Mouse (Mus musculus): ENCODE measurements at regions not wholly inside any gene's neighbourhood (a gene's known extent, or its start where the extent isn't known, plus 50 kb on each side); places are given as distances from the start of the nearest gene placed in this dataset.

DNA sequence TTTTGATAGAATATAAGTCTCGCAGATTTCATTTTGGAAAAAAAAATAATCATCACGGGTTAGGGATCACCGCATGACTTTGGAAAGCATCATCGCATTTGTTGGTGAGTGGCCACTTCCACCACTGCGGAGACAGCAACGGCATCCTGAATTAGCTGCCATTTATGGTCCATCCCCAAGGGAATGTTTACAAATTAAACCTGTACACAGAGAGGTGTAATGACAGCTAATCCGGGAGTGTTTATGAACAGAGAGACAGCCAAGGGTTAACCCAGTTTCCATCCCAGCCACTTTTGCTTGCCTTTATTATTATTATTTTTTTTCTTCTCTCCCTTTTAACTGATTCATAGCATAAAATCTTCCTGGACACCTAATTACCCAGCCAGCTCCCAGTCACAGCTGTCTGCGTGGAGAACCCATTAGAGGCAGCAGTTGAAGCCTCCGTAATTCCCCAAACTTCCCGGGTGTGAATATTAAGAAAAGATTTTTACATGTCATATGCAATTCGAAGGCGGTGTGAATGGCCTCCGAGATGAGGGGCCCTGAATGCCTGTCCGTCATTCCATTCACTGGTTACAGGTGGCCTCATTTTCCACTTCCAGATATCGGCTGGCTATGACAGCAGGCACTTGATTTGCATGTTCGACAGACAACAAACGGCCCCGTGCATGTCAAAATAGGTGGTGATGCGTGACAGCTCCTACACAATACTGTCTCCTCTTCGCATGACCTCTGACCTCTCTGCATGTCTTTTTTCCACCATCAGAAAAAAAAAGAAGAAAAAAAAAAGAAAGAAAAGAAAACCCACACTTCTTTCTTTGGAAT lies 323.7 kb upstream of the Adamts16 start:
- 67% methylated on average over 20 of the region's 20 CpGs for WGBS (ENCODE audit: insufficient replicate concordance)
- Histone ChIP-seq H3K9me3 (replicated peaks; ENCODE audit: control insufficient read depth, low read length) (no peaks in the 10 kb centered on the region), H3K4me2 (ENCODE audit: low read depth, low read length) (no peak overlapping the region), H3K4me3 (ENCODE audit: low read depth, low read length) (no peak overlapping the region), H3K36me3 (ENCODE audit: control insufficient read depth, insufficient read depth) (no peaks in the 10 kb centered on the region), H3K4me1 (ENCODE audit: control insufficient read depth, low read depth, low read length) (no peaks in the 10 kb centered on the region), H3K27ac (ENCODE audit: low read length) (no peak overlapping the region), H3K9ac (ENCODE audit: low read depth, low read length) (no peak overlapping the region), H3K27me3 (ENCODE audit: control insufficient read depth, insufficient read depth, low read depth, low read length) (no peaks in the 10 kb centered on the region)
- no peak for ATAC-seq (ENCODE audit: low read depth)

- H3K27ac ChIP-seq (ENCODE audit: low read length), result no peak overlapping the region
- no peak overlapping the region for H3K4me3 ChIP-seq (ENCODE audit: low read depth, low read length)
- no peaks in the 10 kb centered on the region for H3K36me3 ChIP-seq (ENCODE audit: control insufficient read depth, insufficient read depth)
- no peak for ATAC-seq (ENCODE audit: low read depth)
- 73% methylated on average over 2 of the region's 2 CpGs for WGBS (ENCODE audit: insufficient replicate concordance)
- H3K4me2 ChIP-seq (ENCODE audit: low read depth, low read length), result no peak overlapping the region
- no peaks in the 10 kb centered on the region for H3K9me3 ChIP-seq (replicated peaks; ENCODE audit: control insufficient read depth, low read length)
- no peaks in the 10 kb centered on the region for H3K27me3 ChIP-seq (ENCODE audit: control insufficient read depth, insufficient read depth, low read depth, low read length)
- no peak overlapping the region for H3K9ac ChIP-seq (ENCODE audit: low read depth, low read length)
- no peaks in the 10 kb centered on the region for H3K4me1 ChIP-seq (ENCODE audit: control insufficient read depth, low read depth, low read length)
Observed at GRCm38 (mm10) chr13:71164012-71164411, 322.4 kb upstream of the Adamts16 start.

DNA sequence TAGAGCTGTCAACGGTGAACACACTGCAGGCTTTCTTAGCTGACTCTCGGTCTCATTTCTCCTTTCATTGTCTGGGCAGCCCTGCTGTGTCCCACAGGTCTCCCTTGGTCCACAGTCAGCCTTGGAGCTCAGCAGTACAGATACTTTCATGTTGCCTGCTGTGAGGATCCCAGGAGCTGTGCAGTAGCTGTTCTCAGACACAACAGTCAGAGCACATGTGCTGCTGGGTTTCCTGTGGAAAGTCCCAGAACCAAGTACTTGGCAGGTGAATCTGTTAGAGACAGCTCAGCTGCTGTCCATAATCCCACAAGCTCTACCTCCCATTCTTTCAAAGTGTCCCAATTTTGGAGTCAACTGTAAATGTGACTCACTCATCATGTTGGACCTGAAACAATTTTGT lies 321.3 kb upstream of the Adamts16 start:
- Histone ChIP-seq H3K4me3 (ENCODE audit: low read depth, low read length) (no peak overlapping the region), H3K36me3 (ENCODE audit: control insufficient read depth, insufficient read depth) (no peaks in the 10 kb centered on the region), H3K27me3 (ENCODE audit: control insufficient read depth, insufficient read depth, low read depth, low read length) (no peaks in the 10 kb centered on the region), H3K9ac (ENCODE audit: low read depth, low read length) (no peak overlapping the region), H3K9me3 (replicated peaks; ENCODE audit: control insufficient read depth, low read length) (no peaks in the 10 kb centered on the region), H3K27ac (ENCODE audit: low read length) (no peak overlapping the region), H3K4me1 (ENCODE audit: control insufficient read depth, low read depth, low read length) (no peaks in the 10 kb centered on the region), H3K4me2 (ENCODE audit: low read depth, low read length) (no peak overlapping the region)
- 75% methylated on average over 2 of the region's 2 CpGs for WGBS (ENCODE audit: insufficient replicate concordance)
- no peak for ATAC-seq (ENCODE audit: low read depth)

DNA sequence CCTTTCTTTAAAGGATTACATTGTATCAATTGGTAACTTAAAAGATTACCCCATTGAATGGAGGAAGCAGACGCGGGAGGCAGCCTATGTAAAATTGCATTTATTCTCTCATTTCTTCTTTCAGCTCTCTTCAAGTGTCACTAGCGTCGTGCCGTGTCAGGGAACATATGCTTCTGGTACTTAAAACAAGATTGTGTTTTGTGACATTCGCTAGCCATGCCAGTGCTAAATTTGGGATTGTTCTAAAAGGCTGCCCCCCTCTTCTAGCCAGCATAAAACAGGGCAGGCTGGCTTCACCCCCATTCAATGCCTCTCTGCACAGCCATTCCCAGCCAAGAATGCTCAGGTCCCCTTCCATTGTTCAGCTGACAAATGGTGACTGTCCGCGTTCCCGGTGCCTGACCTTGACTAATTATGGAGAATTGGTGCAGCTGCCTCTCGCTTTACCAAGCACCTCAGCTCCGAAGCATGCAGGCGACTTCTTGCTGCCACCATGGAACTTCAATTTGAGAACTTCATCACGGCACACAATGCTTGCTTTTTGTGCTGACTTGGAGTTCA lies 316.8 kb upstream of the Adamts16 start:
- no peak overlapping the region for H3K27ac ChIP-seq (ENCODE audit: low read length)
- no peak overlapping the region for H3K4me3 ChIP-seq (ENCODE audit: low read depth, low read length)
- H3K36me3 ChIP-seq (ENCODE audit: control insufficient read depth, insufficient read depth), result no peaks in the 10 kb centered on the region
- no peaks in the 10 kb centered on the region for H3K4me1 ChIP-seq (ENCODE audit: control insufficient read depth, low read depth, low read length)
- no peaks in the 10 kb centered on the region for H3K27me3 ChIP-seq (ENCODE audit: control insufficient read depth, insufficient read depth, low read depth, low read length)
- no peak overlapping the region for H3K4me2 ChIP-seq (ENCODE audit: low read depth, low read length)
- no peak overlapping the region for H3K9ac ChIP-seq (ENCODE audit: low read depth, low read length)
- ATAC-seq (ENCODE audit: low read depth), result no peak
- WGBS (ENCODE audit: insufficient replicate concordance), result 66% methylated on average over 13 of the region's 13 CpGs
- H3K9me3 ChIP-seq (replicated peaks; ENCODE audit: control insufficient read depth, low read length), result no peaks in the 10 kb centered on the region

GRCm38 (mm10) chr13:71157656-71158299 lies 316.2 kb upstream of the Adamts16 start:
- ATAC-seq (ENCODE audit: low read depth), result no peak
- no peaks in the 10 kb centered on the region for H3K4me1 ChIP-seq (ENCODE audit: control insufficient read depth, low read depth, low read length)
- H3K27ac ChIP-seq (ENCODE audit: low read length), result no peak overlapping the region
- H3K9me3 ChIP-seq (replicated peaks; ENCODE audit: control insufficient read depth, low read length), result no peaks in the 10 kb centered on the region
- H3K36me3 ChIP-seq (ENCODE audit: control insufficient read depth, insufficient read depth), result no peaks in the 10 kb centered on the region
- no peak overlapping the region for H3K9ac ChIP-seq (ENCODE audit: low read depth, low read length)
- 57% methylated on average over 14 of the region's 14 CpGs for WGBS (ENCODE audit: insufficient replicate concordance)
- no peak overlapping the region for H3K4me3 ChIP-seq (ENCODE audit: low read depth, low read length)
- H3K4me2 ChIP-seq (ENCODE audit: low read depth, low read length), result no peak overlapping the region
- H3K27me3 ChIP-seq (ENCODE audit: control insufficient read depth, insufficient read depth, low read depth, low read length), result no peaks in the 10 kb centered on the region

DNA sequence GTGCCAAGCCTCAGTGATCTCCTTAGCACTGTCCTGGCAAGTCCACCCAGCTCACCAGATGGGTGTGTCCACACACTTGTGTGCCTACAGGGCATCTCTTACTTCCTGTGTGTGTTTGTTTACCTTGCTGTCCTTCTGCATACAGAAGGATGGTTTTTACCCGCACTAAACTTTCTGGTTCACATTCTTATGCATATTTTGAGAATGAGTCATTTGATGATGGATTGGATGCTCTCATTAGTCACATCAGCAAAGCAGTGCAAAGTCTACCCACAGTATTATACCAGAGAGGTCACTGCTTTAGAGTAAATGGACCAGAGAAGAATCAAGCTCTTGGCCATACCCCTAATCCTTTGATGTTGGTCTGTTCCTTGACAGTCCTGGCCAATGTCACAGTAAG lies 308.5 kb upstream of the Adamts16 start:
- no peaks in the 10 kb centered on the region for H3K4me1 ChIP-seq (ENCODE audit: control insufficient read depth, low read depth, low read length)
- H3K4me3 ChIP-seq (ENCODE audit: low read depth, low read length), result no peak overlapping the region
- no peak for ATAC-seq (ENCODE audit: low read depth)
- no peak overlapping the region for H3K27ac ChIP-seq (ENCODE audit: low read length)
- 39% methylated on average over 1 of the region's 1 CpGs for WGBS (ENCODE audit: insufficient replicate concordance)
- H3K27me3 ChIP-seq (ENCODE audit: control insufficient read depth, insufficient read depth, low read depth, low read length), result no peaks in the 10 kb centered on the region
- no peak overlapping the region for H3K9ac ChIP-seq (ENCODE audit: low read depth, low read length)
- no peaks in the 10 kb centered on the region for H3K36me3 ChIP-seq (ENCODE audit: control insufficient read depth, insufficient read depth)
- no peaks in the 10 kb centered on the region for H3K9me3 ChIP-seq (replicated peaks; ENCODE audit: control insufficient read depth, low read length)
- H3K4me2 ChIP-seq (ENCODE audit: low read depth, low read length), result no peak overlapping the region

GRCm38 (mm10) chr13:71149303-71149696 lies 307.7 kb upstream of the Adamts16 start:
- H3K9me3 ChIP-seq (replicated peaks; ENCODE audit: control insufficient read depth, low read length), result no peaks in the 10 kb centered on the region
- ATAC-seq (ENCODE audit: low read depth), result no peak

DNA sequence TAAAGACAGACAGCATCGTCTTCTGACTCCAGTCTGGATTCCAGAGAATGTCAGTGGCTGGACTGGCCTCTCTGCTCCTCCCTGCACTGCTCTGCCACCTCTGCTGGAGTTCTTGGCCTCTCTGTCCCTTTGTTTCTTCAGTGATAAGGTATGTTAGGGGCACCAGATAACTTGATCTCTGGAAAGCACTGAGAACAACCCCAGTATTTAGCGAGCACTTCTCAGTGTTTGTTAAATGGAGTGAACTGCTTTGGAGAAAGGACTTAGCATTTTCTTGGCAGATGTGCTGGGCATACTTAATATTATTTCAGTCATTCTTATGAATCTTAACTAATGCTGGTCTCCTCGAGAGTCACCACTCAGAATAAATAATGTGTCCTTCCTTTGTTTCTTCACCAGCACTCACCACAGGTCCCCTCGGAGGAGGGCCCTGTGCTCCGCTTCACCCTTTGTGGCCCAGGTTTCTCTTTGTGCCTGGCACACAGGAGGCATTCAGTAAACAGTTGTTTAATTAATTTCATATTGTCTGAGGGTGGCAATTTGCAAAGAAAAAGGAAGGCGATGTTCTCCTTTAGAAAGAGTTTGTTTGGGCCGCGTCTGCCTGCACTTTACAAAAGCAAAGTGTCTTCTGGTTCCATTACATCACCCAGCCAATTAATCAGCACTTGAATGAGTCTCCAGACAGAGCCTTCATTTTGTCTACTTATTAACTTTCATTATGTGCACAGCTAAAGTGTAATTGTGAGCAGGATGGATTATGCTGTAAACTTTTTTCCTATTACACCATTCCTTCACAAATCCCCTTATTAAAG lies 307.1 kb upstream of the Adamts16 start:
- ATAC-seq (ENCODE audit: low read depth), result no peak
- Histone ChIP-seq H3K27me3 (ENCODE audit: control insufficient read depth, insufficient read depth, low read depth, low read length) (no peaks in the 10 kb centered on the region), H3K4me2 (ENCODE audit: low read depth, low read length) (no peak overlapping the region), H3K27ac (ENCODE audit: low read length) (no peak overlapping the region), H3K36me3 (ENCODE audit: control insufficient read depth, insufficient read depth) (no peaks in the 10 kb centered on the region), H3K4me3 (ENCODE audit: low read depth, low read length) (no peak overlapping the region), H3K4me1 (ENCODE audit: control insufficient read depth, low read depth, low read length) (no peaks in the 10 kb centered on the region), H3K9me3 (replicated peaks; ENCODE audit: control insufficient read depth, low read length) (no peaks in the 10 kb centered on the region), H3K9ac (ENCODE audit: low read depth, low read length) (no peak overlapping the region)
- 49% methylated on average over 8 of the region's 8 CpGs for WGBS (ENCODE audit: insufficient replicate concordance)

More at GRCm38 (mm10) chr13:71149303-71149696, 307.7 kb upstream of the Adamts16 start:
- H3K9ac ChIP-seq (ENCODE audit: low read depth, low read length), result no peak overlapping the region
- no peak overlapping the region for H3K27ac ChIP-seq (ENCODE audit: low read length)
- WGBS (ENCODE audit: insufficient replicate concordance), result 61% methylated on average over 5 of the region's 5 CpGs
- H3K36me3 ChIP-seq (ENCODE audit: control insufficient read depth, insufficient read depth), result no peaks in the 10 kb centered on the region
- H3K4me1 ChIP-seq (ENCODE audit: control insufficient read depth, low read depth, low read length), result no peaks in the 10 kb centered on the region
- H3K4me3 ChIP-seq (ENCODE audit: low read depth, low read length), result no peak overlapping the region
- no peaks in the 10 kb centered on the region for H3K27me3 ChIP-seq (ENCODE audit: control insufficient read depth, insufficient read depth, low read depth, low read length)
- no peak overlapping the region for H3K4me2 ChIP-seq (ENCODE audit: low read depth, low read length)
